Mouse (Mus musculus) cerebellum, postnatal 25 days (tissue): ENCODE data around the gene Tpst2.

Source experiments
- DNase-seq, 2 experiments: peaks; one replicate each; pipeline ENCODE4 v3.0.0; 2021; ENCODE audit warnings: mixed read lengths in 2 of 2

Gene Tpst2

GRCm38 (mm10) chr5:112276267-112276873 is at the start of gene Tpst2:
Gene Tpst2, plus strand, starts transcription at chr5:112276691.
- DNase-seq = peak; percentile 100

- DNase-seq = no peak
These were observed 49.1 kb upstream of the Tpst2 start for GRCm38 (mm10) chr5:112227354-112227753.

- DNase-seq = no peak
These were observed 48.6 kb upstream of the Tpst2 start for GRCm38 (mm10) chr5:112227898-112228239.

GRCm38 (mm10) chr5:112228240-112229076 is 48.0 kb upstream of the Tpst2 start:
- DNase-seq = peak; percentile 43 to 61

- DNase-seq = no peak
These were observed 40.7 kb upstream of the Tpst2 start for GRCm38 (mm10) chr5:112235806-112236205.

DNA sequence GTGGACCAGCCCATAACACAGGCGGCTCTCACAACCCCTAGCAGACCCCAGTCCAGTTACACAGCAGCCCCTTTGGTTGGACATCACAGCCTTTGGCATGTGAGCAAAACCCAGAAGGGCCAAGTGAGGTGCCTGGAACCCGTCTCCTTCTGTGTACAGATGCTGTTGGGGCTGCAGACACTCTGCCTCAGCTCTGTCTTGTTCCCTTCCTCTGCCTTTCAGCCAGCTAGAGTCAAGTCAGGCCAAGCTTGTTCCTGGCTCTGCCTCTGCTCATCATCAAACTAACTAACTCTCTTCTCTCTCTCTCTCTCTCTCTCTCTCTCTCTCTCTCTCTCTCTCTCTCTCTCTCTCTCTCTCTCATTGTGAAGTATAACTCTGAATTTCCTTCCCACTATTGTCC is 39.9 kb upstream of the Tpst2 start:
- DNase-seq = no peak

DNA sequence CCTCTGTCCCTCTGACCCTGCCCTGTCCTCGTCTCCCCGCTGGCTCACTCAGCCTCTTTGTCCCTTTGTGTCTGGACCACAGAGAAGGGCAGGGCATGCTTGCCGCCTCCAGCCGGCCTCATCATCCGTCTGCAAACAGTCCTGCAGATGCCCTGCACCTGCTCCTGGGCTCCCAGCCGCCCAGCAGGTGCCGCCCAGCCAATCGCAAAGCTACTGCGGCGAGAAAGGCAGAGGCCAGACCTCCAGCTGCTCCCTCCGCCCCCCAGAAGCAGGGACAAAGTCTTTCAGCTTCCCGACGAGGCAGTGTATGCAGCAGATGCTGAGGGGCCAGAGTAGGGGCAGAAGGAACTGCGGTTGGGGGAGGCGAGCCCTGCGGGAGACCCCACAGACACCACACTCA is 39.1 kb upstream of the Tpst2 start:
- DNase-seq = peak; percentile 33 to 41

- no peak for DNase-seq
These were observed 38.5 kb upstream of the Tpst2 start for GRCm38 (mm10) chr5:112237866-112238570.

DNA sequence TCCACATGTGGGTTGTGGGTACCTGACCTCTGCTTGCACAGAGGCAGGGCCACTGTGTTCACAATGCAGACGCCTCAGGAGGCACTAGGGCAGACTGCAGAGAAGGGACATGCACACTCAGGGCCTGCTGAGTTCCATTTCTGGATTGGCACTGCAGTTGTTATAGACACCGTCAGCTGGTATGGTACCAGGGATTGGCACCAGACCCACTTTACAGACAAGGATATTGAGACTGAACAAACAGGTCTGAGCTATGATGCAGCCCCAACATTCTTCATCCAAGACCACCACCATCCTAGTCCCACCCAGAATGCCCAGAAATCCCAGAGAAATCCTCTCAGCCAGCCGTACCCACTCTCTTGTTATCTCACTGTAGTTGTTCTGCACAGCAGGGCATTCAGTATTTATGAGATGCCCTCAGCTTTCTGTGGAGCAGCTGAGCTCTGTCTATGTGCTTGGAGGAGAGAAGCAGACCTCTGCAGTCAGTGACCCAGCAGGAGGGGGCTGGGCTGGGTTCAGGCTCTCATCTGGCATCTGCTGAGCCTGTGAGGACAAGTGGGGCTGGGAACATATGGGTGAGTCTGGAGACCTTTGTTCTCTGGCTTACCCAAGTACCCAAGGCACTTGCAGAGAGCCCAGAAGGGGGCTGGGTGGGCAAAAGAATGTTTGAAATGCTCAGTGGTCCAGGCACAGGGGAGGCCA is 37.6 kb upstream of the Tpst2 start:
- DNase-seq = no peak

GRCm38 (mm10) chr5:112240761-112241160 is 35.7 kb upstream of the Tpst2 start:
- peak; percentile 92 to 95 for DNase-seq

DNA sequence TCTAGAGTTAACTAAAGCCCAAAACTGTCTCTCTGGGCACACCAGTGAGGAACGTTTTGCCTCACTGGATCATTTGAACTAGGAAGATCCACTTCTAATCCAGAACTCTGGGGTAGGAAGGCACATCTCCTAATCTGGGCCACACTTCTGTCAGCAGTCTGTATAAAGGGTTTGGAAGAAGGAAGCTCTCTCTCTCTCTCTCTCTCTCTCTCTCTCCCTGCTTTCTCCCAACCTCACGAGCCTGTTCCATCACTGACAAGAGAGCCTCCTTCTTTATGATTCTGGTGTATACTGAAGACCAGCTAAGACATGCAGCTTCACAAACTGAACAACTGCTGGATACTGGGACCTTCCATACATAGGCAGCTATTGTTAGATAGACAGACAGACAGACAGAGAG is 34.6 kb upstream of the Tpst2 start:
- DNase-seq = no peak

GRCm38 (mm10) chr5:112242361-112242778 is 34.1 kb upstream of the Tpst2 start:
- no peak for DNase-seq

- no peak for DNase-seq
These were observed 33.5 kb upstream of the Tpst2 start for GRCm38 (mm10) chr5:112243041-112243440.

DNA sequence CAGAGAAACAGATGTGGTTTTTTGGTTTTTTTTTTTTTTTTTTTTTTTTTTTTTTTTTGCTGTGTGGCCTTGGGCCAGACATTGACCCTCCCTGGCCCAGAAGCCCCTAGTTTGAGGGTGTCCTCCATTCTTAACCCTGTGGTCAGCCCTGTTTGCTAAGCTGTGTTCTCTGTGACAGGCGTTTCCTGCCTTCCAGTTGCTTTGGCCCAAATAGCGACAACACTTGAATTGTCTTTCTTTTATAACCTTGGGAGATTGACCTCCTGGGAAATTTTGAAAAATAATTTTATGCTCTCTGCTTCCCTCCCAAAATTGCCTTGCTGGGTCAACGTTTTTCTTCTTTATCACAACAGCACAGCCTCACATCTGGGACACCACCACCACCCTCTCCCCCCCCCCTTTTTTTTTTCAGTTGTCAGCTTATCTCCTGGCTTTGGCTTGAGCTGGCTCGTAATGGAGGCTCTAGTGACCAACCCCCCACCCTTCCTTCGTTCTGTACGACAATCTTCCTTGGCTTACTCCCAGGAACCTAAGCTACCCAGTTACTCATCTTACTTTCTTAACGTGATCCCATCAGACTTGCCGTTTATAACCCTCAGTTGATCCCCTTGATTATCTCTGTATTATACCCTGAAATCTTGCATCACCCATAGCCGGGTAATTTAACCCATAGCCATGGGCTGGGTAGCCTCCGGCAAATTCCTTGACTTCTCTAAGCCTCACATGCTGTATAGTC is 32.8 kb upstream of the Tpst2 start:
- DNase-seq = no peak

GRCm38 (mm10) chr5:112244275-112244562 is 32.3 kb upstream of the Tpst2 start:
- no peak for DNase-seq

DNA sequence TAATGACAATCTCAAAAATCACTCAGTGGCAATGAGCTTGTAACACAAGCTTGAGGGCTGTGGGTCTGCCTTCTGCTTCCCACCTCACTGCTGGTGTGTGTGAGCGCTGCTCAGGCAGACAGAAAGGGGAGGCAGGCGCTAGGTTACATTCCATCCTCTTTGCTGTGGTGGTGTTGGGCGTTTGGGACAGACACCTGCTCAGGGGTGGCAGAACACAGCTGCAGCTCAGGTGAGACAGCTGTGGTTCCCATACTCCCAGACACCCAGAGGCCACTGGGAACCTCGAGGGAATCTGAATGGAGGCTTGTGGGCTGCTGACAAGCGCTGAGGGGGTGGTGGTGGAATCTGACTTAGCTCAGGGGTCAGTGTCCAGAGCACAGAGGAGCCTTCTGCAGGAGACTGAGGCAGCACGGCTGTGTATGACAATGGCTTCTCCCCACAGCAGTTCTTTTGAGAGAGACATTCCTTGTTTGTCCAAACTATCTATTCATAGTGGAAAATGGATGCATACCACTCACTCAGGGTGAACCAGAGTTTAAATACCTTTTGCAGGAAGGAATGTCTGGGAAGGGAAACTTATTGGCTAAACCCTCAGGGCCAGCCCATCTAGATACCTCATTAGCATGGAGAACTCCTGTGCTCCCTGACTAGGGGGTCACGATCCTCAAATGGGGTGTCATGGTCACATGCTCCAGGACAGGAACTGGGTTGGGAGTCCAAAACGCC is 31.4 kb upstream of the Tpst2 start:
- DNase-seq = no peak

GRCm38 (mm10) chr5:112247399-112247798 is 29.1 kb upstream of the Tpst2 start:
- DNase-seq = no peak

- DNase-seq = no peak
These were observed 27.4 kb upstream of the Tpst2 start for GRCm38 (mm10) chr5:112249106-112249505.

DNA sequence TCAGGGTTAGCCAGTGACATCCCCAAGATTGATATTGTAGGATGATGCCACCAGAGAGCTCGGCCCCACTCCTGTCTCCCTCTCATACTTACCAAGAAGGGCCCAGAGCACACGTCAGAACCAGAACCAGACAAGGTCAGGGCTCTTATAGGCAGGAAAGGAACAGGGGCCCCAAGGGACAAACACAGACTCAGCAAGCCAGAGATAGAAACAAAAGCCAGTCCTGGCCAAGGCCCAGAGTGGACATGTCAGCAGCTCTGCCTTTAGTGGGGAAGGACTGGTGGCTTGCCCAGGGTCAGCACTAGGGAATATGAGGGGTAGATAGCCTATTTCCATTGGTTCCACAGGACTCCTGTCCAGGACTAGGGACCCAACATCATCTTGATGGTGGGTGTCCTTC is 24.1 kb upstream of the Tpst2 start, which contains the start of gene Cryba4:
Gene Cryba4 (minus strand): TSS at position 119 of the 400 bp plus-strand sequence.
- no peak for DNase-seq

- no peak for DNase-seq
These were observed 23.3 kb upstream of the Tpst2 start for GRCm38 (mm10) chr5:112253169-112253568.

DNA sequence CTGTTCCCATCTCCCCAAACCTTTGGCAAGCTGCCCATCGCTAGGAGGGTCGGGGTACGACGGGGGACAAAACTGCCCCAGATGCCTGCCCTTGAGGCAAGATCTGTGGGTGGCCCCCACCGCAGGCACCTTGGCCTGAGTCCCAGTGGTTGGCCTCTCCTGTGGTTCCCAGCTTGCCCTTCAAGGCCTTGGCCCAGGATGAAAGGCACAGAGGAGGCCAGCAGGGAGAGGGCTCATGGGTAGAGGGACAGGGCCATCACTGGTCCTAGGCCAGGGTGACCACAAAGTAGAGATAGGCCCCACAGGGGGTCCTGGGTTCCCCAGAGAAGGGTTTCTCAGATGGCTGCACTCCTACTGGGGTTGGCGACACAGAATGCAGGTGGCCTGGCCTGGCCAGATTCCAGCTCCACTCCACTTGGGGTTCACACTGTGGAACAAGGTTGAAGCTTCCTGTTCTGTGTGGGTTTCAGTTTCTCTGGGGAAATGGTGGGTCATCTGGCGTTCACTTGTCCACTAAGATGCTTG is 22.1 kb upstream of the Tpst2 start:
- DNase-seq = peak; percentile 63 to 70

DNA sequence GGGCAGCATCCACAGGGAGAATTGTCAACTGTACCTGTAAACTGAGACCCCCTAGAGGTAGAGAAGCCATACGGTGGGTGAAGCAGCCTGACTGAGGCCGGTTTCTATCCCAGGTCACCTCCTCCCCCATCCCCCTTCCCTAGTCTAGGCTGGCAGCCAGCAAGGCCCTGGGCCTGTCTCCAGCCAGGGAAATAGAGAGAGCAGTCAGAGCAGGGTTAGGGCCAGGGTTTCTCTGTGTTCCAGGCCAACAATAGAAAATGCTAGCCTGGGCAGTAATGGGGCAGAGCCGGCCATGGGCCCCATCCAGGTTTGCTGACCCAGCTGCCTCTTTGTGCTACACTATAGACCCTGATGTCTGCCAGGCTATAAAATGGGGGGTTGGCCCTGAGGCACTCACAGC is 21.1 kb upstream of the Tpst2 start, which contains the start of gene Crybb1:
Gene Crybb1 (plus strand): TSS at position 390 of the 400 bp plus-strand sequence.
- peak; percentile 88 to 91 for DNase-seq
